Mouse (Mus musculus): ENCODE measurements around the gene Gm28539. TPM values are rescaled to one million over a fixed set of nuclear protein-coding genes. Genes with fewer than 3 reads are reported as not detected.
A peak's percentile ranks its signal among the peaks of the same experiment; 100 is the strongest.
"Not testable (repeated sequence)": the region's sequence is repeated elsewhere in the genome, so short reads cannot be mapped to it uniquely, and the experiment has no call there.

Gm28539 gene
- total RNA-seq, 1 experiment from 2014 or later: not detected

DNA sequence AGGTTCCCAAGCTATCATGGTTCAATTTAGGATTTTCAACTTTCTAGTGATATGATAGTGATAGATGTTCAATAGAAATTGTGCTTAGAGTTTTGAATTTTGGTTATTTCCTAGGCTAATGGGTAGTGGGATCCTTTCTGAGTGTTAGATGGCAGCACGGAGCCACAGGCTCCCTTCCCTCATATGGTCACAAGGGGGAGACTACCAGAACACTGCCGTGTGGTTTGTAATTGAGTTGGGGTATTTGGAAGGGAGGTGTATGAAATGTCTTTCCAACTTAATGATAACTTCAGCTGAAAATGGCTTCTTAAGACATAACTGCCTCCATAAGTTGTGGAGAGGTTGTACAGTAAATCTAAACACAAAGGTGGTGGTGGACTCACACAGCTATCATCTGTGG lies 2.9 kb upstream of the Gm28539 start:
- no peak for ATAC-seq (replicated peaks in 1 of 2; ENCODE audit: insufficient read depth in 1 of 2, low FRiP score in 2 of 2, low TSS enrichment in 1 of 2, low read depth in 1 of 2, poor library complexity in 2 of 2, severe bottlenecking in 2 of 2)

DNA sequence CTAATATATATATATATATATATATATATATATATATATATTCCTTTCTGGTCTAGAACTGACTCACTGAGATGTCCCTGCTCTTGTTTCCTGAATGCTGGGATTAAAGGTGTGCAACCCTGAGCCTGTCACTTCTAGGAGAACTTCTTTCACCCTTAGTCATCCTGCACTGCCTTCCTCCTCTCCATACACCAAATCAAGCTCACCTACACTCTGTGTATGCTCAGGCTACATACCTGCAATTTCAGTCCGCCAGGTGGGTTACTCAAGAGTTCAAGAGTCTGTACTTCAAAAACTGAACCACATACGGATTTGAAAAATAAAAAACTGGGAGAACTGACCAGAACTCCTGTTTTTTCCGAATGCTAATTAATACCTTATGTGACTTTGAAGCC lies 314 bp upstream of the Gm28539 start:
- ATAC-seq (replicated peaks in 1 of 2; ENCODE audit: insufficient read depth in 1 of 2, low FRiP score in 2 of 2, low TSS enrichment in 1 of 2, low read depth in 1 of 2, poor library complexity in 2 of 2, severe bottlenecking in 2 of 2): no peak

GRCm38 (mm10) chr16:18838346-18838745 lies 2.0 kb downstream of the Gm28539 start:
- no peak for ATAC-seq (replicated peaks in 1 of 2; ENCODE audit: insufficient read depth in 1 of 2, low FRiP score in 2 of 2, low TSS enrichment in 1 of 2, low read depth in 1 of 2, poor library complexity in 2 of 2, severe bottlenecking in 2 of 2)

- ATAC-seq (replicated peaks in 1 of 2; ENCODE audit: insufficient read depth in 1 of 2, low FRiP score in 2 of 2, low TSS enrichment in 1 of 2, low read depth in 1 of 2, poor library complexity in 2 of 2, severe bottlenecking in 2 of 2): no peak
Measured at GRCm38 (mm10) chr16:18846301-18846820, 10.0 kb downstream of the Gm28539 start.

- ATAC-seq (replicated peaks in 1 of 2; ENCODE audit: insufficient read depth in 1 of 2, low FRiP score in 2 of 2, low TSS enrichment in 1 of 2, low read depth in 1 of 2, poor library complexity in 2 of 2, severe bottlenecking in 2 of 2): not testable (repeated sequence)
Measured at GRCm38 (mm10) chr16:18849521-18850190, 13.3 kb downstream of the Gm28539 start.

DNA sequence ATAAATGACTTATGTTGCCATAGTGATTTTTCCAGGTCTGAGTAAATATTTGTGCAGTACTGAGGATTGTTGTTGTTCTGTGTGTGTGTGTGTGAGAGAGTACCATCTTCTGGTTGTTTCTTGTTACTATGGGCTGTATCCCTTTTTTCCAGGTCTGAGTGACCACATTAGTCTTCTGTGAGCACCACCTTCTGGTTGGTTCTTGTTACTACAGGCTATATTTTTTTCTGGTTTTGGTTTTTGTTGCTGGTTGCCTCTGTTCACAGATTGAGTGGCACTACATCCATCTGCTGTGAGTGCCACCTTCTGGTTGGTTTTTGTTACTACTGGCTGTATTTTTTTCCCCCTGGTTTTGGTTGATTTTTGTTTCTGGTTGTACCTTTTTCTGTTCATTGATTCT lies 22.2 kb downstream of the Gm28539 start:
- ATAC-seq (replicated peaks in 1 of 2; ENCODE audit: insufficient read depth in 1 of 2, low FRiP score in 2 of 2, low TSS enrichment in 1 of 2, low read depth in 1 of 2, poor library complexity in 2 of 2, severe bottlenecking in 2 of 2): peak; percentile 32 to 48; a peak in 2 of 4 replicates

- no peak for ATAC-seq (replicated peaks in 1 of 2; ENCODE audit: insufficient read depth in 1 of 2, low FRiP score in 2 of 2, low TSS enrichment in 1 of 2, low read depth in 1 of 2, poor library complexity in 2 of 2, severe bottlenecking in 2 of 2)
Measured at GRCm38 (mm10) chr16:18860186-18860585, 23.8 kb downstream of the Gm28539 start.

GRCm38 (mm10) chr16:18870495-18870894 lies 34.1 kb downstream of the Gm28539 start:
- ATAC-seq (replicated peaks in 1 of 2; ENCODE audit: insufficient read depth in 1 of 2, low FRiP score in 2 of 2, low TSS enrichment in 1 of 2, low read depth in 1 of 2, poor library complexity in 2 of 2, severe bottlenecking in 2 of 2): not testable (repeated sequence)

DNA sequence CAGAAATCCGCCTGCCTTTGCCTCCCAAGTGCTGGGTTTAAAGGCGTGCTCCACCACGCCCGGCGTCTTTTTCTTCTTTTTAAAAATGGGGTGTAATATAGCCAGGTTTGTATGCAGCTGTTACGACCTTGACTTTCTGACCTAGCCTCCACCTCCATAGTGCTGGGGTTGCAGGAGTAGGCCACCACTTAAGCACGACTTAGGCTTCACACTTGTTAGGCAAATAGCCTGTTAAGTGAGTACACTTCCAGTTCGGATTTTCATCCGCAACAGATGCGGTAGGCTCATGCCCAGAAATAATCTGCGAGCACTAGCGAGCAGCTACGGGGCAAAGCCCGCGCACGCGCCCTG lies 39.7 kb downstream of the Gm28539 start:
- ATAC-seq (replicated peaks in 1 of 2; ENCODE audit: insufficient read depth in 1 of 2, low FRiP score in 2 of 2, low TSS enrichment in 1 of 2, low read depth in 1 of 2, poor library complexity in 2 of 2, severe bottlenecking in 2 of 2): no peak

DNA sequence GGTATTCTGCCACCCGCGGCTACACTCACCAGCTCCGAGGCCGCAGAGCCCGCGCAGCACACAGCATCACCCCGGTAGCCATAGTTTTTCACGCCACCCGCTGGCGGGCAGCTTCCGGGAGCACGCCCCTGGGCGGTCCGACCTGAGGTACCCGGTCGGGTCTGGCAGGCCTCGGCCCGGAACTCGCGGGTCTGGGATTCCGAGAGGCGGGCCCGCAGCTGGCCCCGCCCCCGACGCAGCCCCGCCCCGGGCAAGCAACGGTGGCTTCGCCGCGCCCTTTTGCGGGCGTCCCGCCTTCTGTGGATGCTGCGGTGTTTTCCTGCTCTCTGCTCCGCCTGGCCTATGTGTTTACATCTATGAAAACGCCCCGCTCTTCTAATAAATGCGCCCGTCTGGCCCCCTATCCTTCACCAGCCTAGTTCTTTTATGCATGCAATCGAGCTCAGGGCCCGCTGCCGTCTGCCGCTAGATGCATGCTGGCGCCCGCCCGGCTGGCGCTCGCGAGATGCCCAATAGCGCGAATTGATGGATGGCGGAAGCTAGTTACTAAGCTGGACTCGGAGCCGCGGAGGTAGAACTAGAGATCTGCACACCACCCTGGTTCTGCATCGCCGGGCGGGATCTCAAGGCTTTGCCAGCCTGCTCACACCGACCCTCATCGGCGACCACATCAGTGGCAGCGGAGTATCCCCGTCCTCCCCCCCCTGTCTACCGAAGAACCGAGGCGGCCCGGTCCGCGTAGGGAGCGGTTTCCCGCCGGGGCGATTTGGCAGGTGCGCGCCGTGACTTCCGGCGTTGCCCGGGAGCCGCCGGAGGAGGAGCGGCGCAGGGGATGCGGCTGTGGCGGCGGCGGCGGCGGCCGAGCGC lies 40.3 kb downstream of the Gm28539 start, which contains the start of the genes Mrpl40 and Hira:
TSS of gene Mrpl40 (minus strand) at position 421 of the 867 bp plus-strand sequence.
TSS of gene Hira (plus strand) at position 596 of the 867 bp plus-strand sequence.
- ATAC-seq (replicated peaks in 1 of 2; ENCODE audit: insufficient read depth in 1 of 2, low FRiP score in 2 of 2, low TSS enrichment in 1 of 2, low read depth in 1 of 2, poor library complexity in 2 of 2, severe bottlenecking in 2 of 2): peak; percentile 82 to 88

DNA sequence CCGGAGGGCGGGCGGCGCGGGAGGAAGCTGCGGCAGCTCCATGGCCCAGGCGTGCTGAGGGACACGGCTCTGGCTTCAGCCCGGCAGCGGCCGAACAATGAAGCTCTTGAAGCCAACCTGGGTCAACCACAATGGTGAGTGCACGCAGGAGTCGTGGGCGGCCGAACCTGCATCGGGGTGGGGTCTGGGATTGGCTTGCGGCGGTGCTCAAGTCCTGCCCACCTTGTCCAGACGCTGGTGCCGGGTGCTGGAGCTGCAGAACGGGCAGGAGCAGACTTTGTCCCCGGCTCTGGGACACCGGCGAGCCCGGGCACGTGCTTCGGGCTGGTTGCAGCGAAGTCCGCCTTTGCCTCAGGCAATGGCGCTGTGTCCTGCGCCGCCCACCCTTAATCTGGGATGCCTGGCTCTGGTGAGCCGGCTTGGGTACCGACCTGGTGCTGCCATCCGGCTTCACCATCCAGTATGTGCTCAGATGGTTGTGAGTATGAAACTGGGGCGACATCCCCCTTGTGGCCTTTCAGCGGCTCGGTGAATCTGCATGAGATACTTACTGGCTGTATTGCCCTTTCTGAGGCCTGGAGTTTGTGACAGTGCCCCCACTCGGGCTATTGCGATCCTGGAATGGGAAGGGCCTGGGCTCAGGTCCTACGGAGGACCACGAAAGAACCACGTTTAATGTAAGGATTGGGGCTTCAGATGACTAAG lies 41.2 kb downstream of the Gm28539 start:
- peak; percentile 48 to 57 for ATAC-seq (replicated peaks in 1 of 2; ENCODE audit: insufficient read depth in 1 of 2, low FRiP score in 2 of 2, low TSS enrichment in 1 of 2, low read depth in 1 of 2, poor library complexity in 2 of 2, severe bottlenecking in 2 of 2)

DNA sequence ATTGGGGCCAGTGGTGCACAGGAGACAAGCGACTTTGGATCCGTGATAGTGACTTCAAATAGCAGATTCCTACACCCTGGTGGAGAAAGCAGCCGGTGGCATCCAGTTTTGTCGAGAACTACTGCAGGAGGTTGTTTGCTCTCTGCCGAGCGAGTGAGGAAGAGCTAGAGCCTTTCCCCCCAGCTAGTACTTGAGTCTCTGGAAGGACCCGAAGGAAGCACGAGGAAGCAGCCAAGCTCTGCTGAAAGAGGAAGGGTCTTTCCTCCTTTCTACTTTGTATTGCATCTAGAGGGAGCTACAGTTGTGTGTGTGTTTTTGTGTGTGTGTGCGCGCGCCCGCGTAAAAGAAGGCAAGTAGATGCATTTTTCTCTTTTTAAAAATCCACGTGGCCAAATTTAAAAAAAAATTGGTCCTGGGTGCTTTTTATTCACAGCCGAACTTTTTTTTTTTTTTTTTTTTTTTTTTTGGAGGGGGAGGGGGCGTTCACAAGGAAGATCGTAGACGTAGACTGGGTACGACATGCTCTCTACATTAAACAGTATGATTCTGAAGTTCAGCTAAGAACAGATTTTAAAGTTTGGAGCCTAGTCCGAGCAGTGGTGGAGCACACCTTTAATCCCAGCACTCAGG lies 41.8 kb downstream of the Gm28539 start:
- ATAC-seq (replicated peaks in 1 of 2; ENCODE audit: insufficient read depth in 1 of 2, low FRiP score in 2 of 2, low TSS enrichment in 1 of 2, low read depth in 1 of 2, poor library complexity in 2 of 2, severe bottlenecking in 2 of 2): peak in 1 of 2 experiments; percentile 39; a peak in 3 of 4 replicates

GRCm38 (mm10) chr16:18884044-18884443 lies 47.7 kb downstream of the Gm28539 start:
- no peak for ATAC-seq (replicated peaks in 1 of 2; ENCODE audit: insufficient read depth in 1 of 2, low FRiP score in 2 of 2, low TSS enrichment in 1 of 2, low read depth in 1 of 2, poor library complexity in 2 of 2, severe bottlenecking in 2 of 2)

DNA sequence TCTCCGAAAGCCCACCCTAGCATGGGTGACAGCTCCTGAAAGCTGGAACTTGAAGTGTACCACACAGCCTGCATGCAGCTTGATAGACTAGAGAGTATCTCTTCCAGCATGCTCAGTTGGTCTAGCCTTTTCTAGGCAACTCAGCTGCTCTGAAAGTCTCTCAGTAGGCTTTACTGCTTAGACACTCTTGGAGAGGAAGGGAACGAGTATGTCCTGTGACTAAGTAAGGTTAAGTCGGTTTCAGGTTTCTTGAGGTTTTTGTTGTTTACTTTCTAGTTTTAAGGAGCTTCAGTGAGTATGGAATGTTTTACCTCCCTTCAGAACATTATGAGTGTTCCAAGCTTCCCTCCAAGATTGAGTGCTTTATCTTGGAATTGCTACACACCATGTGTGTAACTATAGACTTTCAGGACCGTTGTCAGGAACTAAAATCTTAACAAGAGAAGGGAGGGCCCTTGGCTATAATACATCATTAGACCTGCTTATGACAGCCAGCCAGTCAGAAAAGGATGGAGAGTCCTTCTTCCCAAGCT lies 57.5 kb downstream of the Gm28539 start:
- ATAC-seq (replicated peaks in 1 of 2; ENCODE audit: insufficient read depth in 1 of 2, low FRiP score in 2 of 2, low TSS enrichment in 1 of 2, low read depth in 1 of 2, poor library complexity in 2 of 2, severe bottlenecking in 2 of 2): no peak

GRCm38 (mm10) chr16:18895249-18895648 lies 58.9 kb downstream of the Gm28539 start:
- no peak for ATAC-seq (replicated peaks in 1 of 2; ENCODE audit: insufficient read depth in 1 of 2, low FRiP score in 2 of 2, low TSS enrichment in 1 of 2, low read depth in 1 of 2, poor library complexity in 2 of 2, severe bottlenecking in 2 of 2)

DNA sequence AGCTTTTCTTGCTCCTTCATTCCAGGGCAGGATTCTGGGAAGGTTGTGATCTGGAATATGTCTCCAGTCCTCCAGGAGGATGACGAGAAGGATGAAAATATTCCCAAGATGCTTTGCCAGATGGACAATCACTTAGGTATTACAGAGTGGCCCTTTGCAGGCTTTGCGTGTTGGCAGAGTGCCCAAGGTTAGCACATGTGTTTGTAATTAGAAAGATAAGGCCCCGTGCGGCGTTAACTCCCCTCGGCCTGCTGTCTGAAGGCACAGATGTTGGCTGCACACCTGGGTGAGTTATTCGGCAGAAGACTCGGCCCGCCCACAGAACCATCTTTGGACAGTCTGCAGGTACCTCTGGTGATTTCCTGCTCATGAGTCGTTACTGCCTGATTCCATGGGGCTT lies 60.0 kb downstream of the Gm28539 start:
- no peak for ATAC-seq (replicated peaks in 1 of 2; ENCODE audit: insufficient read depth in 1 of 2, low FRiP score in 2 of 2, low TSS enrichment in 1 of 2, low read depth in 1 of 2, poor library complexity in 2 of 2, severe bottlenecking in 2 of 2)

- no peak for ATAC-seq (replicated peaks in 1 of 2; ENCODE audit: insufficient read depth in 1 of 2, low FRiP score in 2 of 2, low TSS enrichment in 1 of 2, low read depth in 1 of 2, poor library complexity in 2 of 2, severe bottlenecking in 2 of 2)
Measured at GRCm38 (mm10) chr16:18905648-18906047, 69.3 kb downstream of the Gm28539 start.

All from hematopoietic stem cell, adult 5-6 weeks (primary cell).